Mouse (Mus musculus) intestine, embryonic 14.5 days (tissue): ENCODE measurements around the gene Slc44a2. TPM values are rescaled to one million over a fixed set of nuclear protein-coding genes. Genes with fewer than 3 reads are reported as not detected.

ENCODE experiments used
- ATAC-seq: fragments of 200-750 bp; cut with Nextera tagmentation; replicated peaks from 2 replicates; pipeline ENCODE4 v1.8.0; 2017; ENCODE audit warnings: low read depth, moderate number of reproducible peaks, moderate TSS enrichment, moderate library complexity; ENCODE audit not compliant: low FRiP score, low TSS enrichment
- DNase-seq: peaks from one replicate; pipeline ENCODE4 v3.0.0-alpha.2; 2018; ENCODE audit warnings: low spot score
- H3K27ac ChIP-seq: fragments of 300-500 bp; sonication (generic); 2 replicates; pipeline ENCODE4 v1.5.1; 2014; ENCODE audit warnings: low read depth, mild to moderate bottlenecking, control low read depth
- H3K27me3 ChIP-seq: fragments of 300-500 bp; sonication (generic); replicated peaks from 2 replicates; pipeline ENCODE4 v1.6.1; 2014; ENCODE audit warnings: low read length, control low read depth; ENCODE audit not compliant: control insufficient read depth, insufficient read depth
- H3K36me3 ChIP-seq: fragments of 300-500 bp; sonication (generic); 2 replicates; pipeline ENCODE4 v1.6.1; 2014; ENCODE audit warnings: low read length, control low read depth; ENCODE audit not compliant: control insufficient read depth, insufficient read depth
- H3K4me1 ChIP-seq: fragments of 300-500 bp; sonication (generic); replicated peaks from 2 replicates; pipeline ENCODE4 v1.6.1; 2014; ENCODE audit warnings: low read length, control low read depth, mixed read lengths; ENCODE audit not compliant: control insufficient read depth, insufficient read depth
- H3K4me2 ChIP-seq: fragments of 300-500 bp; sonication (generic); 2 replicates; pipeline ENCODE4 v1.6.1; 2014; ENCODE audit warnings: low read length
- H3K4me3 ChIP-seq: fragments of 300-500 bp; sonication (generic); 2 replicates; pipeline ENCODE4 v1.5.1; 2014; ENCODE audit warnings: low read depth, low read length, control low read depth, mixed read lengths
- H3K9ac ChIP-seq: fragments of 300-500 bp; sonication (generic); 2 replicates; pipeline ENCODE4 v1.6.1; 2014; ENCODE audit warnings: mild to moderate bottlenecking, low read length
- H3K9me3 ChIP-seq: fragments of 300-500 bp; sonication (generic); 2 replicates; pipeline ENCODE4 v1.6.1; 2016; ENCODE audit warnings: low read length, control low read depth; ENCODE audit not compliant: control insufficient read depth
- WGBS: fragments of 180-500 bp; shearing (Covaris S2); extraction: QIAGEN DNeasy Blood & Tissue Kit; methylation state at CpG from one replicate; pipeline ENCODE4 v1.1.7; 2014; 5-methylcytosine and 5-hydroxymethylcytosine counted together
- polyA plus RNA-seq: library from polyadenylated mRNA; unstranded; fragments of >200 nt; fragmentation: Nextera tagmentation; extraction: Ambion mirVana; gene quantifications from 2 replicates; pipeline ENCODE4 v1.2.1, GENCODE M21; 2014

Gene Slc44a2
- polyA plus RNA-seq = 70.1 and 74.6 TPM in 2 replicates

DNA sequence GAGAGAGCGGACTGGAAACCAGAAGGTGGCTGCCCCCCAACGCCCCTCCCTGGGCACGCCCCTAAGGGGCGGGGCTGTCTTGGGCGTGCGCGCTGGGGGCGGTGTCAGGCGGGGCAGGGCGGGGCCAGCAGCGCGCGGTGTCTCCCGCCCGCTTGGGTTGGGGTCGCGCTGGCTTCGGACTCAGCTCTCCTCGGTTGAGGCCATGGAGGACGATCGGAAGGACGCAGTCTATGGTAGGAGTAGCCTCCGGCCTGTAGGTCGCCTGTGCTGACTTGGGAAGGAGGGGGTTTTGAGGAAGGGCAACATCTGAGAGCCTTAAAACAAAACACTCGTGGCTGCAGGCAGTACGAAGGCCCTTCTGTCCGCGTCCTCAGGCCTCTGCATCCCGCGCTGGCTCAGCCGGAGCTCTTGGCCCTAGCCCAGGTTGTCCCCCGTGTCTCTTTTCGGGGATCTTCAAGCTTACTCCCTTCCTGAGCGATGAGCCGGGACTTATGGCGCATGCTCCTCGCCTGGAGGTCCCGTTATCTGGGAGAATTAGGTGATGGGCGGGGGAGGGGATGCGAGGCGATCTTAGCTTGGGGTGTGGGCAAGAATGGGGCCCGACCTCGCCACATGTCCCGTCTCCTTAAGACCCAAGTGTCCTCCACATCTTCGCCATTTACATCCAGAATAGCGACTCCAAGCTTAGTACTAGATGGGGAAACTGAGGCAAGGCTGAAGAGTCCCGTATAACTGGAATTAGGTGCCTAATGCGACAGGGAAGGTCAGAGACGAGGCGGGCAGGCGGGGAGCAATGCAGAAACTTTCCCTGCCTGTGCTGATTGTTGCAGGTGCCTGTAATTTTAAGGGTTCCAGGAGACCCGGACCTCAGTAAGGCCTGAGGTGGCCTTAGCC, at the start of gene Slc44a2:
Gene Slc44a2 (plus strand): TSS at position 80 of the 894 bp plus-strand sequence.
- peaks cover 11% of the 10 kb centered on the region for H3K4me1 ChIP-seq
- H3K27ac ChIP-seq = no peak within 1 kb of the TSS
- peak within 1 kb of the TSS; percentile 86 for H3K4me2 ChIP-seq
- ATAC-seq (peak; percentile 87), DNase-seq (peak; percentile 93)
- no peaks in the 10 kb centered on the region for H3K27me3 ChIP-seq
- peak within 1 kb of the TSS; percentile 61 for H3K9ac ChIP-seq
- no peaks in the 10 kb centered on the region for H3K36me3 ChIP-seq
- peak within 1 kb of the TSS; percentile 70 for H3K4me3 ChIP-seq
- 1% methylated on average over 52 of the region's 52 CpGs for WGBS
- no peaks in the 10 kb centered on the region for H3K9me3 ChIP-seq

DNA sequence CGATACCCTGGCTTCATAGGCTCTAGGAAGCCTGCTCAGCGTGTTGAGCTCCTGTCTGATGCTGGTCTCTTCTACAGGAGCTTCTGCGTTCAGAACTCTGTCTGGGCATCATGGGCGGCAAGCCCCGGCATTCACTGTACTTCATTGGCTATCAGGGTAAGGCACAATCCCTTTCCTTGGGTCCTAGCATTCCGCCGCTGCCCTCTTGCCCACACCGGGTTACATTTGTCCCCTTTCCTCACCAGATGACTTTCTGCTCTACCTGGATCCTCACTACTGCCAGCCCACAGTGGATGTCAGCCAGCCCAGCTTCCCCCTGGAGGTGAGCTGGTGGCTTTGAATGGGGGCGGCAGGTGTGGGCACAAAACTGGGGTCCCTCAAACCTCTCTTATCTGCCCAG, 48.1 kb upstream of the Slc44a2 start:
- H3K27me3 ChIP-seq = no peaks in the 10 kb centered on the region
- no peak overlapping the region for H3K27ac ChIP-seq
- no peaks in the 10 kb centered on the region for H3K4me1 ChIP-seq
- ATAC-seq (no peak), DNase-seq (no peak)
- no peak overlapping the region for H3K4me2 ChIP-seq
- H3K9ac ChIP-seq = no peak overlapping the region
- peaks cover 98% of the 10 kb centered on the region for H3K36me3 ChIP-seq
- WGBS = 92% methylated on average over 9 of the region's 9 CpGs
- H3K9me3 ChIP-seq = no peaks in the 10 kb centered on the region
- H3K4me3 ChIP-seq = no peak overlapping the region

DNA sequence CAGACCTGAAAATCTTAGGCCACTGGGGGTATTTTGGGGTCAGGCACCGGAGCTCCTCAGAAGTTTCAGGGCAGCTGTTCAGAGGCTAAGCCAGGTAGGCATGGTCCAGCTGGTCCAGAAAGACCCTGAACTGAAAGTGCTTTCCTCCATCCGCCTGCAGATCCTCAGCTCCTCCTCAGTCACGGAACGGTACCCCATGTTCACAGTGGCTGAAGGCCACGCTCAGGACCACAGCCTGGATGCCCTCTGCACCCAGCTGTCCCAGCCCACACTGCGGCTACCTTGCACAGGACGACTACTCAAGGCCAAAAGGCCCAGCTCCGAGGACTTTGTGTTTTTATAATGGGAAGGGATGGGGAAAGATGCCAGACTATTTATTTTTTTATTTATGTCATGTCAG, 47.4 kb upstream of the Slc44a2 start:
- no peak for ATAC-seq
- Histone ChIP-seq H3K27me3 (no peaks in the 10 kb centered on the region), H3K4me2 (no peak overlapping the region), H3K4me1 (no peaks in the 10 kb centered on the region), H3K36me3 (peaks cover 99% of the 10 kb centered on the region), H3K9ac (no peak overlapping the region), H3K27ac (no peak overlapping the region), H3K9me3 (no peaks in the 10 kb centered on the region), H3K4me3 (no peak overlapping the region)
- 85% methylated on average over 8 of the region's 8 CpGs for WGBS
- no peak for DNase-seq

DNA sequence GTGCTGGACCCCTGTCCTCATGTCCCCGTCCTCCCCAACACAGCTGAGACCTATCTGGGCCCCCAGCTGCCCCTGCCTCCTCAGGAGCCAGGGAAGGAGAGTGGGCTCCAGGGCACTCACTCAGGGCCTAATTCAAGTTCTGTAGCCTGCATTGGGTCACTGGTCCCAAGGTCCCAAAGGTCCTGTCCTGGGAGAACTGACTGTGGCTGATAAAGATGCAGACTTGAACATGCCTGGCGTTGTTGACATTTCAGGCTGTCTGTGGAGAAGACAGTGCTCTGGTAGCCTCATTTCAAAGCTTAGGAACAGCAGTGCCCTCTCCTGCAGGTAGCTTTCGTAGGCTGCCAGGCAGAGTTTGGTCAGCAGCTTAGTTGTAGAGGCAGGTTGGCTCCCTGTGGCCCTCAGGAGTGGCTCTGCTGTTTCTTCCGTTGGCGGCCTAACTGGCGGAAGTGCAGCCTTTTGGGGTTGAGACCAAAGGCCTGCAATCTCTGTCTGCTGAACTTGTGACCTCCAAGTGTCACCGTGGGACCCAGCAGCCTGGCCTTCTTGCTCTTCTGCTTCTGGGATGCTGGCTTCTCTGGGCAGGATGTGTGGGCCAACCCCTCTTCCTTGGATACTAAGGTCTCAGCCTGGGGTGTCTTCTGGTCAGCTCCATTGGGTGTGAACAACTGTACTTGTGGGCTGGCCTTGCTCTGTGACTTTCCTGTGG, 46.8 kb upstream of the Slc44a2 start:
- no peaks in the 10 kb centered on the region for H3K9me3 ChIP-seq
- no peak overlapping the region for H3K27ac ChIP-seq
- no peaks in the 10 kb centered on the region for H3K4me1 ChIP-seq
- WGBS = 87% methylated on average over 7 of the region's 7 CpGs
- H3K36me3 ChIP-seq = peaks cover 97% of the 10 kb centered on the region
- H3K4me3 ChIP-seq = no peak overlapping the region
- no peaks in the 10 kb centered on the region for H3K27me3 ChIP-seq
- H3K9ac ChIP-seq = no peak overlapping the region
- H3K4me2 ChIP-seq = no peak overlapping the region
- DNase-seq = no peak
- ATAC-seq = no peak

DNA sequence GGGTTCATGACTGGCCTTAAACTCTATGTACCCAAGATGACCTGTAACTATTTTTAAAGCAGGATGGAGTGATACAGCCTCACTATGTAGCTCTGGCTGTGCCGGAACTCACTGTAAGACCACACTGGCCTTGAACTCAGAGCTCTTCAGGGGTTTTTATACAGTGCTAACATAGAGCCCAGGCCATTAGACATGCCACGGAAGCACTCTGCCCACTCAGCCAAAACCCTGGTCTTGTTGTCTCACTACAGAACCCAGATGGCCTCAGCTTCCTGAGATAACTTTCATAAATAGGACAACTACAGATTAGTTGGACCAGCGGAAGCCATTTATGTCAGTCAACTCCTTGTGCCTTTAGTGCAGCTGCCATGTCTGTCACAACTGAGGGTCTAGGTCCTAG, 46.2 kb upstream of the Slc44a2 start:
- no peak overlapping the region for H3K4me3 ChIP-seq
- no peak overlapping the region for H3K4me2 ChIP-seq
- 91% methylated on average over 3 of the region's 3 CpGs for WGBS
- ATAC-seq (no peak), DNase-seq (no peak)
- no peaks in the 10 kb centered on the region for H3K27me3 ChIP-seq
- H3K9me3 ChIP-seq = no peaks in the 10 kb centered on the region
- no peaks in the 10 kb centered on the region for H3K4me1 ChIP-seq
- no peak overlapping the region for H3K9ac ChIP-seq
- peaks cover 97% of the 10 kb centered on the region for H3K36me3 ChIP-seq
- no peak overlapping the region for H3K27ac ChIP-seq

DNA sequence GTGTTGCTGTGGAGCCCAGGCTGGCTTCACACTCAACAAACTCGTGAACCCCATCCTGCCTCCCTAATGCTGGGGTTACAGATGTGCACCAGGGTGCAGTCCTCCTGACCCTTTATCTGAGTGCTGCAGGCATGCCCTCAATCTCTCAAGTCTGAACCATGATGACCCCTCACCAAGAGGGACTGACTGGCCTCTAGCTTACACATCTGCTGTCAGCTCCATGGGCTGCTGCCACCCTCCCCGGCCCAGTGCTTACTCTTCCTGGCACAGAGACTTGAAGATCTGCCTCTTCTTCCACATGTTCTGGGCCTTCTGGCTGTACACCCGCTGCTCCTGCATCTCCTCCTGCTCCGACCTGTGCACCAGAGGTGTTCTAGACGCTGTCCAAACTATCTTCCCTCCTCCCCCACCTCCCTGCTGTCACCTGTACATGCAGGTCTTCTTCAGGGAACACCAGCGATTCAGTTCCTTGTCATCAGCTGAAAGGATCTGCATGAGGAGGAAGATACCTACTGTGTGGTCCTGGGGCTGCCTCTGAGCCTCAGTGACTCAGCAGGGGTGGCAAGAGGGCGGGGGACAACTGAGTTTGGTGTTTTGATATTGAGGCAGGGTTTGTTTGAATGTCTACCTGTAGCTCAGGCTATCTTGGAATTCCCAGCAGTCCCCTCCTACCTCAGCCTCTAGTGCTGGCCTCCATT, 45.3 kb upstream of the Slc44a2 start:
- DNase-seq (no peak), ATAC-seq (no peak)
- H3K4me2 ChIP-seq = no peak overlapping the region
- H3K36me3 ChIP-seq = peaks cover 97% of the 10 kb centered on the region
- no peak overlapping the region for H3K27ac ChIP-seq
- no peaks in the 10 kb centered on the region for H3K4me1 ChIP-seq
- no peaks in the 10 kb centered on the region for H3K9me3 ChIP-seq
- H3K27me3 ChIP-seq = no peaks in the 10 kb centered on the region
- WGBS = 83% methylated on average over 7 of the region's 7 CpGs
- H3K4me3 ChIP-seq = no peak overlapping the region
- no peak overlapping the region for H3K9ac ChIP-seq

DNA sequence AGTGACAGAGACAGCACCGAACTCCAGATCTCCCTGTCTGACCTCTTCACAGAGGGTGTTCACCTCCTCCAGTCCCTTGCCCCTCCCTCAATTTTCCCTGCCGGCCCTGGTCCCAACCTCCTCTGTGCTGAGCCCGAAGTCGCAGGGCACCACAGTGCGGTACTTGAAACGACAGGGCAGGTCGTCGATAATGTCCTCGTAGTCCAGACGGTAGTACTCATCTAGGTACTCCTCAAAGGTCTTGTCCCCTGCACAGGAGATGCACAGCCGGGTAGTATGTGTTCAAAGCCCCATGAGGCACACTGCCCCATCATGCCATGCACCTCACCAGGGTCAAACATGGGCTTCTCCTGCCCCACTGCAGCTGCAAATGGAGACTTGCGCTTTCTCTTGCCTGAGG, 44.8 kb upstream of the Slc44a2 start:
- H3K9ac ChIP-seq = no peak overlapping the region

DNA sequence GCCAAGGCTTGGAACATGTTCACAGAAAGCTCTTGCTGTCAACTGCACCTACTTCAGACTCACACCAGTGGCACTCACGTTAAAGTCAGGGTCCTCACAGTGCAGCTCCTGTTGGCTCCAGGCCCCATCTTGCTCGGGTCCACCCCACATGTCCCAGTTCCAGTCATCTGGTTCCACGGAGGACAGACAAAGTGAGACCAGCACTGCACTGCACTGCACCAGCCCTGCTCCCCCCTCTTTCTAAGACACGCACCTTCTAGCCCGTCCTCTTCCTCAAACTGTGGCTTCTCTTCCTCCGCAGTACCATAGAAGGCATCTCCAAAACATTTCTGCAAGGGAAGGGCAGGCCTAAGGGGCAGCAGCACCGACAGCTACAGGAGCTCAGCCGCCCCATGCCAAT, 44.2 kb upstream of the Slc44a2 start:
- no peak for ATAC-seq
- Histone ChIP-seq H3K4me2 (no peak overlapping the region), H3K9ac (no peak overlapping the region), H3K4me3 (no peak overlapping the region), H3K9me3 (no peaks in the 10 kb centered on the region), H3K36me3 (peaks cover 93% of the 10 kb centered on the region), H3K4me1 (no peaks in the 10 kb centered on the region), H3K27me3 (no peaks in the 10 kb centered on the region), H3K27ac (no peak overlapping the region)
- no peak for DNase-seq
- 85% methylated on average over 8 of the region's 8 CpGs for WGBS

More for the DNA sequence above, 44.8 kb upstream of the Slc44a2 start:
- Histone ChIP-seq H3K4me1 (no peaks in the 10 kb centered on the region), H3K4me2 (no peak overlapping the region), H3K4me3 (no peak overlapping the region), H3K27me3 (no peaks in the 10 kb centered on the region), H3K9me3 (no peaks in the 10 kb centered on the region), H3K36me3 (peaks cover 95% of the 10 kb centered on the region), H3K27ac (no peak overlapping the region)
- ATAC-seq (no peak), DNase-seq (no peak)
- 87% methylated on average over 12 of the region's 12 CpGs for WGBS
